Mouse (Mus musculus) C2C12 (cell line): Measurements from ENCODE around the gene Slc34a2.

Experiments
- CTCF ChIP-seq: IDR thresholded peaks from one replicate; pipeline ENCODE4 v1.5.1; 2011; ENCODE audit not compliant: control insufficient read depth, insufficient read depth, insufficient read length
- MAX ChIP-seq: IDR thresholded peaks from one replicate; pipeline ENCODE4 v1.6.1; 2011; ENCODE audit warnings: mild to moderate bottlenecking, control low read depth

GRCm38 (mm10) chr5:53108668-53109067 is 70.8 kb downstream of the Slc34a2 start:
- TF ChIP-seq MAX (no peak), CTCF (no peak)
